In the genomic region with DNA sequence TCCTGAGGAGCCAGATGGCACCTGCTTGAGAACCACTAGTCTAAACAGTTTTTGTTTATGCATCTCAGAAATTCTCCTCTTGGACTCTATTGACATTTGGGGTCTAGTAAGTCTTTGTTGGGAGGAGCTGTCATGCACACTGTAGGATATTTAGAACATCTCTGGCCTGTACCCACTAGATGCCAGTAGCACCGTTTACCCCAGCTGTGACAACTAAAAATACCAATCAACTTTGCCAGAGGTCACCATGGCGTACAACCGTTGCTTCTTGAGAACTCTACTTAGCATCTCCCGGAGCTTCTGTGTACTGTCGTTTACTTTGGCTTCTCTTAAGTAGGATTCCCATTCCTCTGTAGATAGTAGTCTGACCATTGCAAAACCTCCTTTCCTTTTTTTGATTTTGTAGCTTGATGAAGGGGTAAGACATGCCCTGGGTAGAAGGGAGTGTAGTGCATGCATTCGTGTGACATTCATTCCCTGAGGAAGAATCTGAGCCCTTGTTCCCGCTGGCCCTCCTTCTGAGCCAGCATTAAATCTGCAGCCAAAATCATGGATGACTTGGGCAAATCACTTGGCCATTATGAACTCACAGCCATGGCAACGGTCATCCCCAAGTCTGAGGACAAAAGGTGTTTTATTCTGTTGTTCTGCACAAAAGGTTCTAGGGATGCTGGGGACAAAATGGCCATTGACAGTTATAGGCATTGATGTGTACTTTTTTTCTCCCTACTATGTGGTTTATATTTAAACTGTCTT, we compare ENCODE assay signal across 20 mouse cellular contexts.
DNase-seq lines count a peak whose midpoint lies in the region; ATAC-seq and TF ChIP-seq lines count a peak whose summit lies in the region.
"Had no signal": no experiment of that assay in that cellular context is flagged by ENCODE, and none has a peak within 500 bp of the region (broad histone marks: within the 10 kb centered on the region; RNA-seq: fewer than 3 reads in every experiment).

No protein-coding gene starts in this region.

- peak overlapping the region; percentile 13; the same call in 1 of the 2 replicates for H3K27ac ChIP-seq in left cerebral cortex, adult 2 months
- H3K27ac ChIP-seq: embryonic facial prominence, embryonic 12.5 days; gastrocnemius, adult 2 months; kidney, postnatal 0 days; macrophage had no signal

- peak; percentile 18; the same call in 1 of the 2 replicates for ATAC-seq in frontal cortex, adult (ENCODE audit: low TSS enrichment)
- ATAC-seq: forebrain, embryonic 16.5 days had no signal

- no peak overlapping the region for H3K4me3 ChIP-seq in left cerebral cortex, adult 2 months
- H3K4me3 ChIP-seq: embryonic facial prominence, embryonic 12.5 days; gastrocnemius, adult 2 months had no signal

- no peak for TF ChIP-seq CTCF in left cerebral cortex, adult 2 months (IDR thresholded peaks at IDR 0.05)

- intact Hi-C loops in left cerebral cortex, adult 2 months (cut with DNase I): no loop called here
- intact Hi-C loops in left cerebral cortex, postnatal 10 days (cut with DNase I): no loop called here

- no peak for DNase-seq in frontal cortex, postnatal 10 days (ENCODE audit: low spot score in 2 of 2)
- no peak for DNase-seq in left cerebral cortex, adult 2 months (ENCODE audit: extremely low spot score in 1 of 2, low spot score in 2 of 2)
- no peak for DNase-seq in left cerebral cortex, postnatal 10 days (ENCODE audit: extremely low spot score in 1 of 2, low spot score in 2 of 2)
- DNase-seq in Muller cell, postnatal 12 days (ENCODE audit: inconsistent ontology term): peak; percentile 54
- peak; percentile 12 for DNase-seq in mesoderm, embryonic 11.5 days (ENCODE audit: low read depth, low spot score)
- DNase-seq in urinary bladder, adult 18-20 months (ENCODE audit: low spot score in 2 of 2): no peak
- DNase-seq in cerebellum, postnatal 25 days: no peak
- DNase-seq: adrenal gland, postnatal 14 days; cerebellum, adult 8-10 months; gastrocnemius, adult 2 months; heart, postnatal 4 days; kidney, adult 11 months; left cerebral cortex, postnatal 4 days; lung, embryonic 14.5 days; thymus, adult 18-20 months had no signal

Comparison
In these comparisons a context has a peak if more than half of its experiments do, and no peak if none do; other contexts are left out.
1. DNase-seq: peak in Muller cell, postnatal 12 days (single experiment) and mesoderm, embryonic 11.5 days (single experiment); none in frontal cortex, postnatal 10 days (0 of 2), left cerebral cortex, adult 2 months (0 of 2), left cerebral cortex, postnatal 10 days (0 of 2), urinary bladder, adult 18-20 months (0 of 2) and cerebellum, postnatal 25 days (0 of 2).